Mouse (Mus musculus): Measurements from ENCODE around the gene Pacsin1.

The Pacsin1 gene

DNA sequence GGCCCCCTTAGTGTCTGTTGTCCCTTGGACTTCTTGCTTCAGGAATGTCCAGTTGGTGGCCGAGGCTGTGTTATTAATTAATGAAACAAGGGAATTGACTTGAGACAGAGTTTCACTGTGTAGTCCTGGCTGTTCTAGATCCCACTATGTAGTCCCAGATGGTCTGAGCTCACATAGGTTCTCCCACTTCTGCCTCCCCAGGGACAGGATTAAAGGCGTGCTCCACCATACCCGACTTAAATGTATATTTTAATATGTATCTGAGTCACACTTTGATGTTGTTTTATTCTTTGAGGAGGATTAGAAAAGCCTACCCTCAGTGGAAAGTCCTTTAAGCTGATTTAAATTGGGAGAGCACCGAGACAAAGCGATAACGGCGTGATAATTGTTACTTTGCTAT is 21.0 kb downstream of the Pacsin1 start:
- no peak for DNase-seq (ENCODE audit: extremely low read depth, insufficient read length, low spot score)

DNA sequence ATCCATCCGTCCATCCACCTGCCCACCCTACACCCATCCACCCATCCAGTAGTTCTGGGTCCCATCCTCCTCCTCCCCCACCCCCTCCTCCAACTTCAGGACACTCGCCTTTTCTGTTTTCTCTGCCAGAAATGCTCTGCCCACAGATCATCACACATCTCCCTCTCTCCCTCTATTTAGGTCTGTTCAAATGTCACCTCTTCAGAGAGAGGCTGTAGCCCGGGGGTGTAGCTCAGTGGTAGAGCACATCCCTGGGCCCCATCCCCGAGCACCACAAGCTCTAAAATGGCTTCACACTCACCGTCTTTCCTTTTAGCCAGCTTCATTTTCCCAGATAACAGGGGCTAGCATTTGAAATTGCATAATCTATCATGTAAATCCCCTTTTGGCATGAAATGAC is 22.4 kb downstream of the Pacsin1 start:
- DNase-seq (ENCODE audit: extremely low read depth, insufficient read length, low spot score): no peak

DNA sequence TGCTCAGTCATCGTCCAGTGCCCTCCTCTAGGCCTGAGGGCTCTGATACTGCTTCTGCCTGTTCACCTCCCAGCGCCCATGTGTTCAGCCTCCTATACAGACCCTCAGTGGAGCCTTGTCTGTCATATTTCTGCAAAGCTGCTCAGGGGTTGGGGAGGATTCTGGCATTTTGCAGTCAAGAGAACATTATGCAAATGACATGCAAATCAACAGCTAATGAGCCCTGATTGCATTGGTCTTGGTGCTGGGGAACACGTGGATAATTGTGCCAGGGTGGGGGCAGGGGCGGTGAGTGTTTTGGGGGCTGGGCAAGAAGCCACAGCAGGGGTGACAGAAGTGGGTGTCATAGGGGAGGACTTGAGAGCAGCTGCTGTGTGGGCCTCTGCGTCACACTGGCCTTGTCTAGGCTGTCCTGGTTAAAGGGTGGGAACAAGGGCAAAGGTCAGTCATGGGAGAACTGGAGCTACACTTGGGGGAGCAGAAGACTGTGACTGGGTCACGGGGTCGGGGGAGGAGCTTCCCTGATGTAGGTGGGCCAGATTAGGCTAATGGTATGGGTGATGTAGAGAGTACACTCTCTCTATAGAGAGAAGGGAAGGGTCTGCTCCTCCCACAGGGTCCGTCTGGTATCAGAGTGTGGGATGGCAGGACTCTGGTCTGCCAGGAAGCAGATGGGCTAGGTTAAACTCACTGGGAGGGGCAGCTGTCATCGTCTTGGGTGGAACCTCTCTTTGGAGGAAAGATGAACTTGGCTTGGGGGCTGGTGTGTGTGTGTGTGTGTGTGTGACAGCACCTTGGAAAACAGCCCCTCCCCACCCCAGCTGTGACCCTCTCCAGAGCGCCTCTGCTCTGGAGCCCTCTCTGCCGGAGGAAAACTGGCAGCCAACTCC is 23.9 kb downstream of the Pacsin1 start:
- no peak for DNase-seq (ENCODE audit: extremely low read depth, insufficient read length, low spot score)

DNA sequence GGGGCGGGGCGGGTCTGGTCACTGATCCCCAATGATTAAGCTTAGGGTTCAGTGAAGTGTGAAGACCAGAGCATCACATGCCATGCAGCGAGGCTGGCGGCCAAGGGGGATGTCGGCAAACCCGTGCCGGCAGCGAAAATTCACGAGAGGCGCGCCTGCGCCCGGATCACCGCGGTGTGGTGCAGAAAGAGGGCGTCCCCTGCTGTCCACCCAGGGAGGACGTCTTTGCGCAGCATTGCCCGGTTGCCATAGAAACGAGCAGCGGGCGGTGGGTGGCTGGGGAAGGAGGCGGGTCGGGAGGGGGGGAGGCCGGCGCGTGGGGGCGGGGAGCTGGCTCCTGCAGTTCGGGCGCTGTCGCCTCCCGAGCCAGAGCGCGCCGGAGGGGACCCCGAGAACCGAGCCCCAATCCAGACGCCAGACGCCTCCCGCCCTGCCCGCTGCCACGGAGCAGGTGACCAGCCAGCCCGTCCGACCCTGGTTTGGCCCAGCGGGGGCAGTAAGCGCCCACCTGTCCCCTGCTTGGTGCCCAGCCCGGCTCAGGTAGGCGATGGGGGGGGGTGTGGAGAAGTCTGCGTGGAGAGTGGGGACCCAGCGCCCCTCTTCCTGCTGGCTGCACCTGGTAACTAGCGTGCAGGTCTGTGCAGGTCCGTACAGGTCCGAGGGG is 29.7 kb downstream of the Pacsin1 start:
- DNase-seq (ENCODE audit: extremely low read depth, insufficient read length, low spot score): no peak

DNA sequence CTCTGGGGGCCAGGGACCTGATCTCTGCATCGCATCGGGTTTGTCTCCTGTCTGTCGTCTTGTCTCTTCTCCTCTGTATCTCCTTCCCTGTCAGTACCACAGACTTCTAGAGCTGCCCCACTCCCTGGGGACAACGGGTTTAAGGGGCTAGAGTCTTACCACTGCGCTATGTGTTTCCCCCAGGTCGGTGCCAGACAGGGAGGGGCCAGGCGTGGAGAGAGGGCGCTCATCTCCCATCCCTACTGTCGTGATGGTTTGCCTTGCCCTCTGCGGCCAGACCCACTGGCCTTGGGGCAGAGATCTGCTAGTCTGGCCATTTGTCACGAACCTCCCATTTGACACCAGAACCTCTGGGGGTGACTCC is 30.2 kb downstream of the Pacsin1 start:
- DNase-seq (ENCODE audit: extremely low read depth, insufficient read length, low spot score): no peak

DNA sequence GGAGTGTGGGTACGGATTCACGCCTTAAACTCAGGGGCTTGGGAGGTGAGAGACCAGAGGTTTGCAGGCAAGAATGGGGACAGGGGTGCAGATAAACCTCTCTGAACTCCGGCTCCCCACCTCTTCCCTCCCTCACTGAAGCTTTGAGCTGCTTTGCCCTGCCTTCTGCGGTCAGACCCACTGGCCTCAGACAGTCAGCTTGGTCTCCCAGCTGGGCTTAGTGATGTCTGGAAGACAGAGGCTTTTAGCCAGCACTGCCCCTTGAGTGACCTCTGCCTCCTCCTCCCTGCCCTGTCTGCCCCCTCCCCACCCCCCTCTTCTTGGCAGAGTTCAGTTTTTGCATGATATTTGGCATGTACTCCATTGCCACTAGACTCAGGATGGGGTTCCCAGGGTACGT is 31.1 kb downstream of the Pacsin1 start:
- DNase-seq (ENCODE audit: extremely low read depth, insufficient read length, low spot score): no peak

DNA sequence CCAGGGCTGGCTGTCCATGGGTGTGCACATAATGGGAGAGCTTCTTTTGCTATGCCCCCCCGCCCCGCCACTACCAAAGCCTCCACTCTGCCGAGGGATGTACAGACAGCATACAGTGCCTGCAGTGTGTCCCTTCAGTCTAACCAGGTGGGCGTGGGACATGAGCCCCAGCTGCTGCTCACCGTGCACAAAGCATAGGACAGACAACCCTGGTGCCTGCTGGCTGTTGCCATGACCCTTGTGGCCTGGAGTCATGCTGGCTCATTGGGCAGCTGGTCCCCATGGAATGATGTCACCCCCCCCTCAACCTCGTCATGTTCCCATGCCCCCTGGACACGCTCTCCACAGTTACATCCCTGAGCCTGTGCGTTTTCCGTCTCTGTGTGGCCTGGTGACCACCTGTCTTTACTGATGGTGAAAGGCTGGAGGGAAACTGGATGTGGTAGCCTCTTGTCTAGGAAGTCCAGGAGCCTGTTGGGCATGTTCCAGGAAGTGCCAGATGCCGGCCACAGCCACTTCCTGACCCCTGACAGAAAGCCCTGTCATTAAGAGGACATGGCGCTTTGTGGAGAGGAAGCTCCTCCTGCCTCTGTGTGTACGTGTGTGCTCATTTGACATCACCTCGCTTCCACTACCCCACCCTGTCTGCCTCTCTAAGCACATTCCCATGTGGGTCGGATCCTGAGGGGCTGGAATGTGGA is 35.8 kb downstream of the Pacsin1 start:
- DNase-seq (ENCODE audit: extremely low read depth, insufficient read length, low spot score): no peak

DNA sequence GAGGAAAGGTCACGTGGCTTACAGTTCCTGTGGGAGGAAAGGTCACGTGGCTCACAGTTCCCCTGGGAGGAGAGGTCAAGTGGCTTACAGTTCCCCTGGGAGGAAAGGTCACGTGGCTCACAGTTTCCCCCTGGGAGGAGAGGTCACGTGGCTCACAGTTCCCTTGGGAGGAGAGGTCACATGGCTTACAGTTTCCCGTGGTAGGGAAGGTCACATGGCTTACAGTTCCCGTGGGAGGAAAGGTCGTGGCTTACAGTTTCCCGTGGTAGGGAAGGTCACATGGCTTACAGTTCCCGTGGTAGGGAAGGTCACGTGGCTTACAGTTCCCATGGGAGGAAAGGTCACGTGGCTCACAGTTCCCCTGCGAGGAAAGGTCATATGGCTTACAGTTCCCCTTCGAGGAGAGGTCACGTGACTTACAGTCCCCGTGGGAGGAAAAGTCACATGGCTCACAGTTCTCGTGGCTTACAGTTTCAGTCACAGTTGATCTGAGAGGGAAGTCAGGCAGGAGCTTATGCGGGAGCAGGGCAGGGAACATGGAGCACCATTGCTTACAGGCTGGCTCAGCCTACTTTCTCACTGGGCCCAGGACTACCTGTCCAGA is 44.4 kb downstream of the Pacsin1 start:
- DNase-seq (ENCODE audit: extremely low read depth, insufficient read length, low spot score): no peak

DNA sequence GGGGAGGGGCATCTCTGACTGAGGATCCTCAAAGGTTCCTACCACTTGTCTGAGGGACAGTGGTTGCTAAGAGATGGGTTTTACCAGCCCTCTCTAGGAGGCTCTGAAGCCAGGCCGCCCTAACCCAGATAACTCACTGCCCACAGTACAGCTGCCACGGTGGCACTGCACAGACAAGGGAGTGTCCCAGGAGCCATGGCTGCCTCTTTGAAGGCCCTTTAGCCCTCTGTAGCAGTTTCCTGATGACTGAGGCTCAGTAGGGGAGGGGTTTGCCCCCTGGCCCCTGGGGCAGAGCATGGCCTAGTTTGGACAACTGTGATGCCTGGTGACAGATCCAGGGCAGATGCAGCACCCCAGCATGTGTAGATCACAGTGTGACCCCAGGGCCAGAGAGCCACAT is 45.5 kb downstream of the Pacsin1 start:
- no peak for DNase-seq (ENCODE audit: extremely low read depth, insufficient read length, low spot score)

DNA sequence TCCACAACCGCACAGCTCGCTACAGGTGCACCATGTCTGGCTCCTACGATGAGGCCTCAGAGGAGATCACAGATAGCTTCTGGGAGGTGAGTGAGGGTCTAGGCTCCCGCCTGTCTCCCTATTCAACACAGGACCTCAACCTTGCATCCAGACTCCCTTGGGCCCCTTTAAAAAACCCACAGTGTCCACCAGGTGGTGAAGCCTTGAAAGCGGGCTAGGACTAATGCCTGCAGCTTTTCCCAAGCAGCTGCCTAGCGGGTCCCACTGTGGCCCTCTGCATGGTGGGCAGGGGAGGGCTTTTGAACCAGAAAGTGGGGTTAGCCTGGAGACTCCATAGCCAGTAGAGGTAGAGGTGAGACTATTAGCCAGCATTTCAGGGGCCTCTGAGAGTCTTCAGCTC is 46.5 kb downstream of the Pacsin1 start:
- DNase-seq (ENCODE audit: extremely low read depth, insufficient read length, low spot score): no peak

DNA sequence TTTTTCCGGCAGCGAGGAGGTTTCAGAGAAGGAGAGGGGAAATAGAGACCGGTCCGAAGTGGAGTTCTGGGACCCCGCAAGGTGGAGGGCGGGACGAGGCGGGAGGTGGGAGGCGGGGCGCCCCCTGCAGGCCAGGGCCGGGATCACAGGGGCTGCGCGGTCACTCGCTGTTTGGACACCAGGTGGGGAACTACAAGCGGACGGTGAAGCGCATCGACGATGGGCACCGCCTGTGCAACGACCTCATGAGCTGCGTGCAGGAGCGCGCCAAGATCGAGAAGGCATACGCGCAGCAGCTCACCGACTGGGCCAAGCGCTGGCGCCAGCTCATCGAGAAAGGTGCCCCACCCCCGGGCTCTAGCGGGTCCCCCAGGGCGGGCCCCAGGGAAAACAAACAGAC is 47.2 kb downstream of the Pacsin1 start:
- DNase-seq (ENCODE audit: extremely low read depth, insufficient read length, low spot score): no peak

DNA sequence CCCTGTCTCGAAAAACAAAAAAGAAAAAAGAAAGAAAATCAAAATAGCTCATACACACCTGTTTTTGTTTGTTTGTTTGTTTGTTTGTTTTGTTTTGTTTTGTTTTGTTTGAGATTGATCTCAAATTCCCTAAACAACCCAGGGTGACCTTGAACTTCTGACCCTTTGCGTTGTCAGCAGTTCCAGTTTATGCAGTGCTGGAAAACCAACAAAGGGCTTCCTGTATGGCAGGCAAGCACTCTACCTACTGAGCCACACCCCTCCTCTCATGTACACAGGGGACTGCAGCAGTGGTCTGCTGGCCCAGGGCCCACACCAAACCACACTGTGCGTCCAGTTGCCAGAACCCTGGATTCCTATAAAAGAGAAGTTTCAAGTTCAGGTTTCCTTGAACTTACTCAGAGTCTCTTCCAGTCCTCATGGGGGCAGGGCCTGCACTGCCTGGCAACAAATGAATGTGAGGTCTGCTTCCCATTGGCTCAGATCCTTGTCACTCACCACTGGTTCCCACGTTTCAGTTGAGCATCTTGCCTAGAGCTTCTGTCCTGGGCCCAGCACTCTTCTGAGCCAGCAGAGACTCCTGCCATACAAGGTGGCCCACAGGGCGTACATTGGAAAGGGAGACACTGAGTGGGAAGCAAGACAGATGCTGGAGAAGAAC is 48.8 kb downstream of the Pacsin1 start:
- DNase-seq (ENCODE audit: extremely low read depth, insufficient read length, low spot score): no peak

DNA sequence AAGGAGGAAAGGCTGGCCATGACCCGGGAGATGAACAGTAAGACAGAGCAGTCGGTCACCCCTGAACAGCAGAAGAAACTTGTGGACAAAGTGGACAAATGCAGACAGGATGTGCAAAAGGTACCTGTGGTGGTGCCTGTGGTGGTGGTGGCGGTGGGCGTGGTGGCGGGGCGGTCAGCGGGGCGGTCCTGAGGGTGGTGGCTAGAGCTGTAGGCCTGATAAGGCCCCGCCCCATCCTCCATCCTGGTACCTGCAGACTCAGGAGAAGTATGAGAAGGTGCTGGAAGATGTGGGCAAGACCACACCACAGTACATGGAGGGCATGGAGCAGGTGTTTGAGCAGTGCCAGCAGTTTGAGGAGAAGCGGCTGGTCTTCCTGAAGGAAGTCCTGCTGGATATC is 50.4 kb downstream of the Pacsin1 start:
- DNase-seq (ENCODE audit: extremely low read depth, insufficient read length, low spot score): no peak

DNA sequence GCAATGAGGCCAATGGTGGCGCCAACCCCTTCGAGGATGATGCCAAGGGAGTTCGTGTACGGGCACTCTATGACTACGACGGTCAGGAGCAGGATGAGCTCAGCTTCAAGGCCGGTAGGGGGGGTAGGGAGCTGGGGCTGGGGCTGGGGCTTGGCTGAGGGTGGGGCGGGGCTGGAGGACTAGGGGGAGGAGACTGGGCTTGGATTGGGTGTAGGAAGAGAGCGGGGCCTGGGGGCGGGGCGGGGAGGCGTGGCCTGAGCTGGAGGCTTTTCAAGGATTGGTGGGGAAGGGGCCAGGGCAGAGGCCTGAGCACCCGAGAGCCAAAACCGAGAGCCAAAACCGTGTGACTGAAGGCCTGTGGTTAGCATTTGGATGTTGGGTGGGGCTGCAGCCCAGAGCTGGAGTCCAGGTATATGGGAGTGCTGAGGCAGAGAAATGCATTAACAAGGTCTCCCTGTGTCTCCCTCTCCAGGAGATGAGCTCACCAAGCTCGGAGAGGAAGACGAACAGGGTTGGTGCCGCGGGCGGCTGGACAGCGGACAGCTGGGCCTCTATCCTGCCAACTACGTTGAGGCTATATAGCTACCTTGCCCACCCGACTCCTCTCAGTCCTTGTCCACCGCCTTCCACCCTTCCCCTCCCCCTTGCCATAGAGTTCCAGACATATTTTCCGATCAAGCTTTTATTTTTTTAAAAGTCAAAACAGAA is 52.8 kb downstream of the Pacsin1 start:
- DNase-seq (ENCODE audit: extremely low read depth, insufficient read length, low spot score): no peak

DNA sequence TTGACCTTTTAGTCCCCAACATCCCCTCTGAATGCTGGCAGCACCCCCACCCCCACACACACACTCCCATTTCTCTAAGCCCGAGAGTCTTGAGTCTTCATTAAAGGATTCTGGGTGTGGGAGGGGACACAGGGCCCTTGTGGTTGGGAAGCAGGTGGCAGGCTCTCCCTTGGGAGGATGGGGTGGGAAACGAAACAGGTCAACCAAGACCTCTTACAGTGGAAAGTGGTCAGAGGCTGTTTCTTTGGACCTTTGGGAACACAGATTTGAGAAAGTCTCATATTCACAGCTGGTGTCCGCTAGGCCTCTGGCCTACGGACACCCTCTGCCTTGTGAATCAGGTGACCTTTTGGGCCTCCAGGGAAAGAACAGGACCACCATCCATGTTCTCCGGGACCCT is 54.3 kb downstream of the Pacsin1 start:
- DNase-seq (ENCODE audit: extremely low read depth, insufficient read length, low spot score): no peak

DNA sequence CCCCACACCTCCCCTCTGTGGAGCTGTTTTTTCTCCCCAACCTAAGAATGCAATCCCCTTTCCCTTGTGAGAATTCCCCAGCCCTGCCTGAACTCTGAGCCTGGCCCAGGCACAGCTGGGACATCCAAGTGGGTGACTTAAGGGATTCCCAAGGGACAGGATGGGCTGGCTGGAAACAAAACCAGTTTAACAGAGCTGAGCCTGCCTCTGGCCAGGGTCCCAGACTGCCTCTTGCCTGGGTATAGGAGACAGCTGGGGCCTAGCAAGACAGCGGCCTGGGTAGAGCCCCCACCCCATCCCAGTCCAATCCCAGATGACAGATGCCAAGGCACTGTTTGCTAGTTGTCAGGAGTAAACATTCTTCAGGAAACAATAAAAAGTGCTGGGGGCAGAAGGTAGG is 57.5 kb downstream of the Pacsin1 start:
- DNase-seq (ENCODE audit: extremely low read depth, insufficient read length, low spot score): no peak

DNA sequence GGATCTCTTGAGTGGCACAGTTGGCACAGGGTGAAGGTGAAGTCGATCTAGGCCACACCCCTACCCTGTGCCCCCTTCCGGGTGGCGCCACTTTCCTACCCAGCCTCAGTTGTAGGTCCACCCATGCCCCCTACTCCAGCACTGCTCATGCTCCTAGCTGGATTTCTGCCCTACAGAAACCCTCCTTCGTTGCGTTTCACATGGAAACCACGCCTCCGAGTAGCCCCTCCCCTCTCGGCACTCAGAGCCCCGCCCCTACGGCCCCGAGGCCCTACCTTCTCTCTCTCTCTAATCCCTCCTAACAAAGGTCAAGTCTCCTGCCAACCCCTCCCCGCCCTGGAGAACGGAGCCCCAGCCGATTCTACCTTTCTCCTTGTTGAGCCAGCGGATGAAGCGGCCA is 61.5 kb downstream of the Pacsin1 start:
- no peak for DNase-seq (ENCODE audit: extremely low read depth, insufficient read length, low spot score)

DNA sequence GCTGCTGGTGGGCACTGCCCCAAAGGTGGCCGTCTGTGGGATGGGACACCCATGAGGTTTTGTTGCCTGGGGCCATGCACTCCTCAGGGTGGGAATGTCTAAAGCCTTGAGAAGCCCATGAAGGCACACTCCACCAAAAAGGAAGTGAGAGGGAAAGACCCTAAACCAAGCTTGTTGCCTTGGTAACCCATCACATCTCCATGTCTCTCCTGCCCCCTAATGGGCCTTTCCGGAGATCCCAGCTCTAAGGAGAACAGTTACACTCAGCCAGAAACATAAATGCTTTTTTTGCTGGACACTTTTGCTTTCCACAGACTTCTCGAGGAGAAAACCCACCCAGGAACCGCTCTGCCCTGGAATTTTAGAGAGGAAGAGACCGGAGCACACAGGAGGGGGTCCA is 62.9 kb downstream of the Pacsin1 start:
- no peak for DNase-seq (ENCODE audit: extremely low read depth, insufficient read length, low spot score)

DNA sequence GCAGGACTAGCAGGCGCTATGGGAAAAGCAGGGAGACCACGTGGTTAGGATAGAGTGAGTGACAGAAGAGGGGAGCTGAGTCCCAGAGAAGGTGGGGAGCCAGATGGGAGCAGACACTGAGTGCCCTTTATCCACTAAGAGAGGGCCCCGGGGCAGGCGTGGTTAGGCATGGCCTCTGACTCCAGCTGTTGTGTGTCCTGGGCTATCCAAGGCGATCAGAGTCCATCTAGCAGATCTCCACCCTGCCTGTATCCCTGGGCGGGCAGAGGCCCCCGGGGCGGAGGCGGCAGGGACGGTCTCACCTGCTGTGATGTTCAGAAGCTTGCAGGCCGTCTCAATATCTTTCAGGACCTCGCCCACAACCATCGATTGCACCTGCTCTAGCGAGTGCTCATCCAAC is 64.4 kb downstream of the Pacsin1 start:
- no peak for DNase-seq (ENCODE audit: extremely low read depth, insufficient read length, low spot score)

DNA sequence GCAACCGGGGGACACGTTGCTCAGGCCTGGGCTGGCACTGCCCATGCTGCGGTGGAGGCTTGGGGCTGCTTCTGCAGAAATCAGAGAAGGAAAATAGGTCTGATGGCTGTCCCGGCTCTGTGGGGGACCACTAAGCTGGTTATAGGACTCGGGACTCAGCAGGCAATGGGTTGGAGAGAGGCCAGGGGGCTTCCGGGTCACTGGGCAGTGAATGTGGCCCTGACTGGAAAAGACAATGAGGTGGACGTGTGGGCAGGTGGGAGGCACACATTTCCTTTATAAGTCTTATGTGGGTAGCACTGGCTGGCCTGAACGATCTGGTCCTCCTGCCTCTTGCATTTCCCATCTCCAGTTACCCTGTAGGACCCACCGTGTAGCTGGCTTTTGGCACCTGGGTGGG is 65.0 kb downstream of the Pacsin1 start:
- DNase-seq (ENCODE audit: extremely low read depth, insufficient read length, low spot score): no peak

Measured in 3134 (cell line).